Comparison of ENCODE assay signal across 21 mouse cellular contexts in the genomic region with DNA sequence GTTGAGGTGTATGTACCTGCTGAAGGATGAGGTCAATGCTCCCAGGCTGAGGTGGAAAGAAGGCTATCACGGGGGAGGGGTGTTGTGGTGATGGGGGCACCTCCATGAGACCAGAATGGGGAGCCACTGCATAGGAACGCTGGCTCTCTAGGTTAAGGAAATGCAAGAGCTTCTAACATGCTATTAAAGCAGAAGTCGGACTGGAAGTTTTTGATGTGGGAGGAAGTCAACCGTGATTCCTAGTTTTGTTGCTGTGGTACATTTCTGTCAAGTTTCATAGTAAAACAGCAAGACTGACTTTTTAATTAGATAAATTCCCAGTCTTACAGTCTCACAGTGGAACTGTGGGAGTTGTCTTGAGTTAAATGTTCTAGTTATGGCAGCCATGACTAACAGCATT.
"Had no signal": no experiment of that assay in that cellular context is flagged by ENCODE, and none has a peak within 500 bp of the region (broad histone marks: within the 10 kb centered on the region; RNA-seq: fewer than 3 reads in every experiment).

No protein-coding gene starts in this region.

- DNase-seq: lung, adult 18-20 months; lung, embryonic 14.5 days; lung, postnatal 10 days; lung, postnatal 4 days; midbrain, embryonic 14.5 days; retina, postnatal 1 day; right cerebral cortex, adult 18-20 months; right cerebral cortex, postnatal 25 days; right cerebral cortex, postnatal 4 days; thymus, adult 2 months; thymus, postnatal 25 days; thymus, postnatal 4 days had no signal

- H3K4me1 ChIP-seq: midbrain, embryonic 10.5 days; neural tube, embryonic 13.5 days; neural tube, embryonic 15.5 days had no signal

- H3K27ac ChIP-seq: liver, embryonic 12.5 days; liver, embryonic 14.5 days; midbrain, embryonic 10.5 days; midbrain, embryonic 12.5 days; neural tube, embryonic 13.5 days; neural tube, embryonic 15.5 days; stomach, embryonic 15.5 days; stomach, postnatal 0 days had no signal

- H3K4me3 ChIP-seq: liver, embryonic 12.5 days; midbrain, embryonic 10.5 days; midbrain, embryonic 12.5 days; myocyte; neural tube, embryonic 13.5 days; neural tube, embryonic 15.5 days; stomach, embryonic 15.5 days had no signal
